Mouse (Mus musculus): ENCODE results near the gene Olfr155. TPM values are rescaled to one million over a fixed set of nuclear protein-coding genes. Genes with fewer than 3 reads are reported as not detected.

Olfr155 gene
- polyA plus RNA-seq (2021; fragmentation: Nextera tagmentation), result not detected in 2 replicates
- long read RNA-seq, experiment 1, result 0 reads
- long read RNA-seq, experiment 2, result 0 reads

GRCm38 (mm10) chr4:43851265-43851664 is at the start of gene Olfr155:
TSS of gene Olfr155 (plus strand) at chr4:43851565.

GRCm38 (mm10) chr4:43823845-43824337 is 27.5 kb upstream of the Olfr155 start, which contains the start of gene Olfr156:
TSS of gene Olfr156 (minus strand) at chr4:43823895.

GRCm38 (mm10) chr4:43840101-43840500 is 11.3 kb upstream of the Olfr155 start, which contains the start of gene Olfr157:
TSS of gene Olfr157 (minus strand) at chr4:43840201.

GRCm38 (mm10) chr4:43875160-43875918 is 24.0 kb downstream of the Olfr155 start, which contains the start of gene Reck:
TSS of gene Reck (plus strand) at chr4:43875530.

Other genes with a start within 250 kb of the Olfr155 start
- gene Npr2, start 219.6 kb upstream of the Olfr155 start, polyA plus RNA-seq (2021; fragmentation: Nextera tagmentation), result 4.9 and 5.0 TPM in 2 replicates
- gene Spag8, start 198.0 kb upstream of the Olfr155 start, polyA plus RNA-seq (2021; fragmentation: Nextera tagmentation), result 1.2 and 1.6 TPM in 2 replicates
- 134 and 151 TPM in 2 replicates for gene Hint2, start 195.1 kb upstream of the Olfr155 start, polyA plus RNA-seq (2021; fragmentation: Nextera tagmentation)
- 8.9 and 9.5 TPM in 2 replicates for gene Tmem8b, start 182.6 kb upstream of the Olfr155 start, polyA plus RNA-seq (2021; fragmentation: Nextera tagmentation)
- gene Fam221b, start 182.4 kb upstream of the Olfr155 start, polyA plus RNA-seq (2021; fragmentation: Nextera tagmentation), result 1.4 and 1.5 TPM in 2 replicates
- gene Olfr70, start 150.8 kb upstream of the Olfr155 start, polyA plus RNA-seq (2021; fragmentation: Nextera tagmentation), result not detected in 2 replicates
- gene Olfr71, start 141.3 kb upstream of the Olfr155 start, polyA plus RNA-seq (2021; fragmentation: Nextera tagmentation), result not detected in 2 replicates
- gene Hrct1, start 124.4 kb upstream of the Olfr155 start, polyA plus RNA-seq (2021; fragmentation: Nextera tagmentation), result 1.2 and 1.6 TPM in 2 replicates
- 0.23 and 0.25 TPM in 2 replicates for gene Spaar, start 121.5 kb upstream of the Olfr155 start, polyA plus RNA-seq (2021; fragmentation: Nextera tagmentation)
- not detected in 2 replicates for gene Olfr159, start 80.6 kb upstream of the Olfr155 start, polyA plus RNA-seq (2021; fragmentation: Nextera tagmentation)
- gene Olfr156, start 27.7 kb upstream of the Olfr155 start, polyA plus RNA-seq (2021; fragmentation: Nextera tagmentation), result not detected in 2 replicates
- gene Olfr157, start 11.4 kb upstream of the Olfr155 start, polyA plus RNA-seq (2021; fragmentation: Nextera tagmentation), result not detected in 2 replicates
- gene Reck, start 24.0 kb downstream of the Olfr155 start, polyA plus RNA-seq (2021; fragmentation: Nextera tagmentation), result 1.5 and 2.6 TPM in 2 replicates
- 3.3 and 3.8 TPM in 2 replicates for gene Glipr2, start 105.8 kb downstream of the Olfr155 start, polyA plus RNA-seq (2021; fragmentation: Nextera tagmentation)
- gene Ccin, start 131.9 kb downstream of the Olfr155 start, polyA plus RNA-seq (2021; fragmentation: Nextera tagmentation), result not detected in 2 replicates
- gene Clta, start 152.9 kb downstream of the Olfr155 start, polyA plus RNA-seq (2021; fragmentation: Nextera tagmentation), result 566 and 576 TPM in 2 replicates
- 23.1 and 27.8 TPM in 2 replicates for gene Gne, start 232.6 kb downstream of the Olfr155 start, polyA plus RNA-seq (2021; fragmentation: Nextera tagmentation)

Measured in left cerebral cortex, adult 6 months (tissue).